Mouse (Mus musculus) stomach, postnatal 0 days (tissue): ENCODE measurements around the gene Smad9. TPM values are rescaled to one million over a fixed set of nuclear protein-coding genes. Genes with fewer than 3 reads are reported as not detected.
A peak's percentile ranks its signal among the peaks of the same experiment; 100 is the strongest.

Experiments
- ATAC-seq: fragments of 200-750 bp; cut with Nextera tagmentation; 2 replicates; pipeline ENCODE4 v1.8.0; 2017; ENCODE audit not compliant: low FRiP score, low TSS enrichment
- DNase-seq: peaks from one replicate; pipeline ENCODE4 v3.0.0-alpha.2; 2016; ENCODE audit warnings: low spot score
- H3K27ac ChIP-seq: fragments of 300-500 bp; sonication (generic); replicated peaks from 2 replicates; pipeline ENCODE4 v1.5.1; 2014; ENCODE audit warnings: mild to moderate bottlenecking, control low read depth
- H3K27me3 ChIP-seq: fragments of 300-500 bp; sonication (generic); 2 replicates; pipeline ENCODE4 v1.6.1; 2014; ENCODE audit warnings: low read length; ENCODE audit not compliant: control insufficient read depth, insufficient read depth
- H3K36me3 ChIP-seq: fragments of 300-500 bp; sonication (generic); 2 replicates; pipeline ENCODE4 v1.6.1; 2014; ENCODE audit warnings: low read length, mixed read lengths; ENCODE audit not compliant: control insufficient read depth, insufficient read depth
- H3K4me1 ChIP-seq: fragments of 300-500 bp; sonication (generic); replicated peaks from 2 replicates; pipeline ENCODE4 v1.6.1; 2014; ENCODE audit warnings: antibody characterized with exemption; ENCODE audit not compliant: control insufficient read depth, insufficient read depth
- H3K4me2 ChIP-seq: fragments of 300-500 bp; sonication (generic); replicated peaks from 2 replicates; pipeline ENCODE4 v1.6.1; 2014; ENCODE audit warnings: low read depth, mild to moderate bottlenecking, control low read depth, moderate library complexity
- H3K4me3 ChIP-seq: fragments of 300-500 bp; sonication (generic); 2 replicates; pipeline ENCODE4 v1.5.1; 2014; ENCODE audit warnings: low read depth, low read length, control low read depth
- H3K9ac ChIP-seq: fragments of 300-500 bp; sonication (generic); 2 replicates; pipeline ENCODE4 v1.6.1; 2014; ENCODE audit warnings: mild to moderate bottlenecking, low read length, control low read depth, mixed read lengths
- H3K9me3 ChIP-seq: fragments of 300-500 bp; sonication (generic); 2 replicates; pipeline ENCODE4 v1.6.1; 2016; ENCODE audit warnings: low read length; ENCODE audit not compliant: control insufficient read depth
- CTCF ChIP-seq: IDR thresholded peaks from 2 replicates; pipeline ENCODE4 v1.5.1; 2016; ENCODE audit warnings: antibody characterized with exemption, low read depth, mild to moderate bottlenecking, moderate library complexity
- EP300 ChIP-seq: optimal IDR thresholded peaks from 2 replicates; pipeline ENCODE3; 2016; ENCODE audit warnings: antibody characterized with exemption
- WGBS: fragments of 180-500 bp; shearing (Covaris S2); extraction: QIAGEN DNeasy Blood & Tissue Kit; methylation state at CpG from one replicate; pipeline ENCODE4 v1.1.7; 2014; 5-methylcytosine and 5-hydroxymethylcytosine counted together
- polyA plus RNA-seq: library from polyadenylated mRNA; unstranded; fragments of >200 nt; fragmentation: Nextera tagmentation; extraction: Ambion mirVana; gene quantifications from 2 replicates; pipeline ENCODE4 v1.2.1, GENCODE M21; 2015

Smad9 gene
- polyA plus RNA-seq, 1 experiment from 2014 or later = 0.56 TPM

GRCm38 (mm10) chr3:54734411-54735246, 20.8 kb upstream of the Smad9 start:
- no peak for TF ChIP-seq EP300
- TF ChIP-seq CTCF = no peak
- Histone ChIP-seq H3K36me3 (peaks cover 7% of the 10 kb centered on the region; the same call in 1 of the 2 replicates), H3K4me1 (no peaks in the 10 kb centered on the region), H3K9me3 (no peaks in the 10 kb centered on the region), H3K4me3 (peak overlapping the region; percentile 88), H3K27ac (peak overlapping the region; percentile 99), H3K9ac (peak overlapping the region; percentile 93), H3K27me3 (no peaks in the 10 kb centered on the region), H3K4me2 (peak overlapping the region; percentile 93)
- WGBS = under 1% methylated on average over 73 of the region's 84 CpGs
- ATAC-seq = peak; percentile 93
- DNase-seq = peak; percentile 92

GRCm38 (mm10) chr3:54735247-54736046, 19.9 kb upstream of the Smad9 start, which contains the start of the genes Exosc8 and Alg5:
Gene Exosc8 (minus strand): TSS chr3:54735393.
Gene Alg5 (plus strand): TSS chr3:54735539.
- Histone ChIP-seq H3K4me2 (peak within 1 kb of the TSS; percentile 93), H3K36me3 (peaks cover 1% of the 10 kb centered on the region; the same call in 1 of the 2 replicates), H3K9me3 (no peaks in the 10 kb centered on the region), H3K9ac (peak within 1 kb of the TSS; percentile 93), H3K27me3 (no peaks in the 10 kb centered on the region), H3K27ac (peak within 1 kb of the TSS; percentile 99), H3K4me1 (no peaks in the 10 kb centered on the region), H3K4me3 (peak within 1 kb of the TSS; percentile 88)
- peak; percentile 93 for DNase-seq
- TF ChIP-seq EP300 (no peak), CTCF (peak; percentile 88)
- peak; percentile 92 for ATAC-seq
- WGBS = under 1% methylated on average over 35 of the region's 65 CpGs

GRCm38 (mm10) chr3:54736101-54736927, 19.1 kb upstream of the Smad9 start:
- DNase-seq (peak; percentile 30), ATAC-seq (no peak)
- peak overlapping the region; percentile 93 for H3K4me2 ChIP-seq
- no peaks in the 10 kb centered on the region for H3K9me3 ChIP-seq
- no peaks in the 10 kb centered on the region for H3K27me3 ChIP-seq
- peak overlapping the region; percentile 99 for H3K27ac ChIP-seq
- peak overlapping the region; percentile 88 for H3K4me3 ChIP-seq
- WGBS = 46% methylated on average over 18 of the region's 18 CpGs
- TF ChIP-seq EP300 (no peak), CTCF (no peak)
- H3K4me1 ChIP-seq = no peaks in the 10 kb centered on the region
- peak overlapping the region; percentile 93 for H3K9ac ChIP-seq
- peaks cover 1% of the 10 kb centered on the region for H3K36me3 ChIP-seq

GRCm38 (mm10) chr3:54737317-54737716, 18.1 kb upstream of the Smad9 start:
- Histone ChIP-seq H3K9ac (no peak overlapping the region), H3K4me1 (no peaks in the 10 kb centered on the region), H3K27ac (no peak overlapping the region), H3K4me3 (no peak overlapping the region), H3K9me3 (no peaks in the 10 kb centered on the region), H3K27me3 (no peaks in the 10 kb centered on the region), H3K36me3 (peaks cover 9% of the 10 kb centered on the region), H3K4me2 (no peak overlapping the region)
- WGBS = 88% methylated on average over 8 of the region's 8 CpGs
- TF ChIP-seq EP300 (no peak), CTCF (no peak)
- no peak for DNase-seq
- no peak for ATAC-seq

GRCm38 (mm10) chr3:54741965-54742364, 13.4 kb upstream of the Smad9 start:
- Histone ChIP-seq H3K27ac (no peak overlapping the region), H3K27me3 (no peaks in the 10 kb centered on the region), H3K4me2 (no peak overlapping the region), H3K36me3 (peaks cover 38% of the 10 kb centered on the region), H3K4me1 (no peaks in the 10 kb centered on the region), H3K9me3 (no peaks in the 10 kb centered on the region), H3K4me3 (no peak overlapping the region), H3K9ac (no peak overlapping the region)
- ATAC-seq = no peak
- 95% methylated on average over 11 of the region's 11 CpGs for WGBS
- TF ChIP-seq EP300 = no peak
- no peak for TF ChIP-seq CTCF
- no peak for DNase-seq
